In genomic region chr2:167688498-167689451, GRCm38 (mm10) we compare ENCODE assay signal across 8 mouse cellular contexts. TPM values are rescaled to one million over a fixed set of nuclear protein-coding genes. Genes with fewer than 3 reads are reported as not detected.
DNase-seq lines count a peak whose midpoint lies in the region; ATAC-seq and TF ChIP-seq lines count a peak whose summit lies in the region.

Gene Cebpb (plus strand): TSS chr2:167688915.

- peak within 1 kb of the TSS; percentile 79 for H3K4me2 ChIP-seq in hindbrain, postnatal 0 days (ENCODE audit: low read depth, low read length)

- peak within 1 kb of the TSS; percentile 95 for H3K27ac ChIP-seq in cortical plate, adult 2 months (ENCODE audit: insufficient read depth, low read length)
- H3K27ac ChIP-seq in hindbrain, postnatal 0 days: peak within 1 kb of the TSS; percentile 80

- TF ChIP-seq CTCF in cortical plate, adult 2 months (IDR thresholded peaks at IDR 0.05; ENCODE audit: extremely low read depth, insufficient read depth, low read length): 0 out of 2 replicates have a peak, but pooled peaks have one; percentile 14
- no peak; the same call in 1 of the 2 replicates for TF ChIP-seq CTCF in hindbrain, postnatal 0 days (IDR thresholded peaks at IDR 0.05; ENCODE audit: low read depth)

- H3K4me3 ChIP-seq in cortical plate, adult 2 months (ENCODE audit: insufficient read depth, low read length): peak within 1 kb of the TSS; percentile 92
- peak within 1 kb of the TSS; percentile 69 for H3K4me3 ChIP-seq in hindbrain, postnatal 0 days (ENCODE audit: low read length)

- H3K36me3 ChIP-seq in hindbrain, postnatal 0 days (ENCODE audit: insufficient read depth, low read length): no peaks in the 10 kb centered on the region

- H3K9ac ChIP-seq in hindbrain, postnatal 0 days (replicated peaks; ENCODE audit: low read length): peak within 1 kb of the TSS; percentile 66

- under 1% methylated on average over 81 of the region's 147 CpGs for WGBS in hindbrain, postnatal 0 days

- H3K27me3 ChIP-seq in hindbrain, postnatal 0 days (ENCODE audit: insufficient read depth, low read length): peaks cover 8% of the 10 kb centered on the region; the same call in 1 of the 2 replicates

- peak; percentile 58 for ATAC-seq in hindbrain, postnatal 0 days
- peak; percentile 41 for ATAC-seq in megakaryocyte, adult 5-6 weeks (ENCODE audit: poor library complexity, severe bottlenecking)

- peaks cover 6% of the 10 kb centered on the region for H3K4me1 ChIP-seq in cortical plate, adult 2 months (ENCODE audit: control insufficient read depth, insufficient read depth, low read length)
- H3K4me1 ChIP-seq in hindbrain, postnatal 0 days (ENCODE audit: insufficient read depth, low read length): no peaks in the 10 kb centered on the region

- DNase-seq in ZHBTc4 (ENCODE audit: low read depth, low spot score): peak; percentile 78
- peak; percentile 87 for DNase-seq in gastrocnemius, postnatal 10 days
- peak; percentile 81 for DNase-seq in hindbrain, postnatal 0 days (ENCODE audit: low spot score)
- peak; percentile 57 to 71 for DNase-seq in left cerebral cortex, adult 8-10 months (ENCODE audit: low spot score in 2 of 2)
- peak; percentile 82 for DNase-seq in right cerebral cortex, adult 18-20 months
- peak; percentile 98 for DNase-seq in urinary bladder, adult 2 months (ENCODE audit: low spot score)

- TF ChIP-seq POLR2A in cortical plate, adult 2 months (IDR thresholded peaks at IDR 0.05; ENCODE audit: extremely low read depth, insufficient read depth, low read length): peak; percentile 49; the same call in 1 of the 2 replicates

- no peaks in the 10 kb centered on the region for H3K9me3 ChIP-seq in hindbrain, postnatal 0 days (ENCODE audit: low read length)

RNA-seq across cellular contexts. Expression of gene Cebpb, which starts in this region (rescaled TPM):
- 16.7 and 19.4 TPM in 2 replicates for polyA plus RNA-seq in cortical plate, adult 2 months (2012; rRNA removed)
- total RNA-seq in gastrocnemius, postnatal 10 days (2021): 10 to 100 TPM; 28.0 to 64.3 TPM
- total RNA-seq in hindbrain, postnatal 0 days (2014; rRNA removed): 8.1 and 8.7 TPM in 2 replicates
- polyA plus RNA-seq in hindbrain, postnatal 0 days (2015; fragmentation: Nextera tagmentation; extraction: Ambion mirVana): 5.2 and 5.7 TPM in 2 replicates
- 10 to 100 TPM; 12.1 to 20.6 (median 15.1) TPM for total RNA-seq in left cerebral cortex, adult 8-10 months (2022)
- 79.3 and 125 TPM in 2 replicates for total RNA-seq in megakaryocyte, adult 5-6 weeks (2015)
- 55.5 and 59.5 TPM in 2 replicates for total RNA-seq in megakaryocyte, adult 5-6 weeks (2017)
- 57.1 and 69.7 TPM in 2 replicates for polyA plus RNA-seq in urinary bladder, adult 2 months (2012; rRNA removed)

Comparison
In these comparisons a context has a peak if more than half of its experiments do, and no peak if none do; other contexts are left out.
1. Peak in every context shown above with its lines: DNase-seq, ATAC-seq, H3K4me3 ChIP-seq and H3K27ac ChIP-seq.